Mouse (Mus musculus) MEL (cell line): ENCODE measurements at regions not wholly inside any gene's neighbourhood (a gene's known extent, or its start where the extent isn't known, plus 50 kb on each side); places are given as distances from the start of the nearest gene placed in this dataset.

Experiments used
- DNase-seq: peaks from one replicate; pipeline ENCODE4 v3.0.0; 2011; ENCODE audit warnings: low read depth, low spot score
- H3K27ac ChIP-seq: 2 replicates; pipeline ENCODE4 v1.5.1; 2012; ENCODE audit warnings: low read depth, mild to moderate bottlenecking, control low read depth, low read length, moderate library complexity; ENCODE audit not compliant: control insufficient read depth
- H3K27me3 ChIP-seq, 2 experiments: fragments of 150-350 bp in 1 of 2; sonication (generic) in 1 of 2; 2 replicates each; pipeline ENCODE4 v1.6.1; 2012; ENCODE audit warnings: low read length in 2 of 2, mild to moderate bottlenecking in 2 of 2, improper control_type of control experiment in 1 of 2, moderate library complexity in 1 of 2; ENCODE audit not compliant: insufficient read depth in 2 of 2, control insufficient read depth in 1 of 2
- H3K36me3 ChIP-seq, 2 experiments: 2 replicates each; pipeline ENCODE4 v1.6.1; 2012 to 2014; ENCODE audit warnings: low read length in 2 of 2, improper control_type of control experiment in 1 of 2, inconsistent platforms in 1 of 2, mild to moderate bottlenecking in 1 of 2; ENCODE audit not compliant: insufficient read depth in 2 of 2, control insufficient read depth in 1 of 2
- H3K4me1 ChIP-seq, 2 experiments: fragments of 150-350 bp in 1 of 2; sonication (generic) in 1 of 2; 2 replicates each; pipeline ENCODE4 v1.6.1; 2012; ENCODE audit warnings: low read length in 2 of 2, improper control_type of control experiment in 1 of 2, mild to moderate bottlenecking in 1 of 2; ENCODE audit not compliant: insufficient read depth in 2 of 2, control insufficient read depth in 1 of 2
- H3K4me3 ChIP-seq, 2 experiments: fragments of 150-350 bp in 1 of 2; sonication (generic) in 1 of 2; 2 replicates each; pipeline ENCODE4 v1.5.1; 2012; ENCODE audit warnings: low read depth in 2 of 2, low read length in 2 of 2, mild to moderate bottlenecking in 2 of 2, moderate library complexity in 2 of 2, control low read depth in 1 of 2, improper control_type of control experiment in 1 of 2; ENCODE audit not compliant: control insufficient read depth in 1 of 2, insufficient read depth in 1 of 2
- H3K79me2 ChIP-seq: 2 replicates; pipeline ENCODE4 v1.6.1; 2012; ENCODE audit warnings: mild to moderate bottlenecking, low read length, moderate library complexity; ENCODE audit not compliant: control insufficient read depth, poor library complexity, insufficient read depth
- H3K9ac ChIP-seq: 2 replicates; pipeline ENCODE4 v1.6.1; 2012; ENCODE audit warnings: low read depth, mild to moderate bottlenecking, control low read depth, low read length, moderate library complexity; ENCODE audit not compliant: control insufficient read depth, poor library complexity, severe bottlenecking
- H3K9me3 ChIP-seq: fragments of 150-350 bp; sonication (generic); replicated peaks from 2 replicates; pipeline ENCODE4 v1.6.1; 2012; ENCODE audit warnings: mild to moderate bottlenecking, low read length, improper control_type of control experiment, moderate library complexity; ENCODE audit not compliant: insufficient read depth
- BHLHE40 ChIP-seq: IDR thresholded peaks from 2 replicates; pipeline ENCODE4 v1.6.1; 2012; ENCODE audit warnings: low read depth, mild to moderate bottlenecking, inconsistent platforms, low read length, improper control_type of control experiment, borderline replicate concordance
- CHD1 ChIP-seq: IDR thresholded peaks from 2 replicates; pipeline ENCODE4 v1.6.1; 2012; ENCODE audit warnings: low read depth, mild to moderate bottlenecking, inconsistent platforms, low read length, improper control_type of control experiment
- CHD2 ChIP-seq: IDR thresholded peaks from 2 replicates; pipeline ENCODE4 v1.6.1; 2011; ENCODE audit warnings: low read length, improper control_type of control experiment
- GABPA ChIP-seq: IDR thresholded peaks from 2 replicates; pipeline ENCODE4 v1.6.1; 2012; ENCODE audit warnings: low read depth, mild to moderate bottlenecking, inconsistent platforms, low read length, improper control_type of control experiment, moderate library complexity
- HCFC1 ChIP-seq: IDR thresholded peaks from 2 replicates; pipeline ENCODE4 v1.6.1; 2012; ENCODE audit warnings: low read depth, mild to moderate bottlenecking, inconsistent platforms, low read length, improper control_type of control experiment, moderate library complexity
- JUND ChIP-seq: IDR thresholded peaks from 2 replicates; pipeline ENCODE4 v1.6.1; 2011; ENCODE audit warnings: low read depth, mild to moderate bottlenecking, improper control_type of control experiment, low read length
- MAX ChIP-seq: IDR thresholded peaks from 2 replicates; pipeline ENCODE4 v1.6.1; 2011; ENCODE audit warnings: low read length, improper control_type of control experiment
- MXI1 ChIP-seq: IDR thresholded peaks from 2 replicates; pipeline ENCODE4 v1.6.1; 2011; ENCODE audit warnings: mild to moderate bottlenecking, low read depth, low read length, improper control_type of control experiment
- NELFE ChIP-seq: IDR thresholded peaks from 2 replicates; pipeline ENCODE4 v1.6.1; 2011; ENCODE audit warnings: low read depth, low read length, improper control_type of control experiment
- NRF1 ChIP-seq: IDR thresholded peaks from 2 replicates; pipeline ENCODE4 v1.6.1; 2014; ENCODE audit warnings: low read depth, mild to moderate bottlenecking, inconsistent platforms, low read length, improper control_type of control experiment, moderate library complexity; ENCODE audit not compliant: poor library complexity, insufficient read depth, severe bottlenecking
- POLR2AphosphoS5 ChIP-seq: IDR thresholded peaks from 2 replicates; pipeline ENCODE4 v1.6.1; 2012; ENCODE audit warnings: low read depth, borderline replicate concordance, mild to moderate bottlenecking, inconsistent platforms, low read length, moderate library complexity, mixed read lengths
- TAL1 ChIP-seq: IDR thresholded peaks from 2 replicates; pipeline ENCODE4 v1.6.1; 2012; ENCODE audit warnings: mild to moderate bottlenecking, inconsistent platforms, low read length, moderate library complexity, mixed read lengths
- TBP ChIP-seq: IDR thresholded peaks from 2 replicates; pipeline ENCODE4 v1.8.0; 2011; ENCODE audit warnings: low read depth, low read length, improper control_type of control experiment
- TCF12 ChIP-seq: IDR thresholded peaks from 2 replicates; pipeline ENCODE4 v1.6.1; 2014; ENCODE audit warnings: low read depth, mild to moderate bottlenecking, inconsistent platforms, low read length, improper control_type of control experiment, moderate library complexity
- UBTF ChIP-seq: IDR thresholded peaks from 2 replicates; pipeline ENCODE4 v1.6.1; 2012; ENCODE audit warnings: low read depth, mild to moderate bottlenecking, inconsistent platforms, low read length, improper control_type of control experiment, moderate library complexity, borderline replicate concordance; ENCODE audit not compliant: insufficient read depth
- USF2 ChIP-seq, 2 experiments: IDR thresholded peaks; 2 replicates each; pipeline ENCODE4 v1.6.1; 2011 to 2012; ENCODE audit warnings: improper control_type of control experiment in 2 of 2, low read length in 2 of 2, borderline replicate concordance in 1 of 2, inconsistent platforms in 1 of 2, low read depth in 1 of 2, mild to moderate bottlenecking in 1 of 2; ENCODE audit not compliant: insufficient read depth in 1 of 2
- ZMIZ1 ChIP-seq: IDR thresholded peaks from 2 replicates; pipeline ENCODE4 v1.6.1; 2012; ENCODE audit warnings: low read depth, mild to moderate bottlenecking, inconsistent platforms, low read length, improper control_type of control experiment, moderate library complexity
- ZNF384 ChIP-seq: IDR thresholded peaks from 2 replicates; pipeline ENCODE4 v1.6.1; 2012; ENCODE audit warnings: low read depth, mild to moderate bottlenecking, inconsistent platforms, low read length, improper control_type of control experiment

DNA sequence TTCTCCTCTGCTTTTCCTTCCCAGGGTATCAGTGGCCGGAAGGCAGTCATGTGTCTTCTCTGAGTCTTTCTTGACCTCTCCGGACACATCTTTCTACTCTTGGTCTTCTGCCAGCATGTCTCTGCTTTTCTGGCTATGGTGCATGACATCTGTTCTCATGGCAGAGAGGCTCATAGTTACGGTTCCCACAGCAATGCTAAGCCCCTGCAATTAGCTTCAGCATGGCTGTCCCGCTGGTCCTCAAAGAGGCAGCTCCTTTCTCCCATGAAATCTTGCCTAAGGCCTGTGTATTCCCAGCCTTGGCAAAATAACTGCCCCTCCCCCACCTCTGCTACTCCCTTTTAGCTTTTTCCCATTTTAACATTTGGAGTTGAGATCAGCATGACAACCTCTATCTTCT lies 129.4 kb upstream of the Avpr1a start:
- DNase-seq: no peak
- Histone ChIP-seq H3K9me3 (no peaks in the 10 kb centered on the region), H3K4me3 (no peak overlapping the region), H3K27me3 (no peaks in the 10 kb centered on the region), H3K79me2 (no peaks in the 10 kb centered on the region), H3K9ac (no peak overlapping the region), H3K4me1 (no peaks in the 10 kb centered on the region), H3K27ac (no peak overlapping the region), H3K36me3 (no peaks in the 10 kb centered on the region)
- TF ChIP-seq ZMIZ1: no peak
- TF ChIP-seq MAX: no peak
- no peak for TF ChIP-seq UBTF
- no peak for TF ChIP-seq BHLHE40
- no peak for TF ChIP-seq ZNF384
- TF ChIP-seq USF2 (IDR thresholded peaks at IDR 0.05; ENCODE audit: borderline replicate concordance in 1 of 2, insufficient read depth in 1 of 2, low read depth in 1 of 2, low read length in 2 of 2): no peak
- no peak for TF ChIP-seq CHD1
- TF ChIP-seq NRF1: no peak
- no peak for TF ChIP-seq POLR2AphosphoS5

DNA sequence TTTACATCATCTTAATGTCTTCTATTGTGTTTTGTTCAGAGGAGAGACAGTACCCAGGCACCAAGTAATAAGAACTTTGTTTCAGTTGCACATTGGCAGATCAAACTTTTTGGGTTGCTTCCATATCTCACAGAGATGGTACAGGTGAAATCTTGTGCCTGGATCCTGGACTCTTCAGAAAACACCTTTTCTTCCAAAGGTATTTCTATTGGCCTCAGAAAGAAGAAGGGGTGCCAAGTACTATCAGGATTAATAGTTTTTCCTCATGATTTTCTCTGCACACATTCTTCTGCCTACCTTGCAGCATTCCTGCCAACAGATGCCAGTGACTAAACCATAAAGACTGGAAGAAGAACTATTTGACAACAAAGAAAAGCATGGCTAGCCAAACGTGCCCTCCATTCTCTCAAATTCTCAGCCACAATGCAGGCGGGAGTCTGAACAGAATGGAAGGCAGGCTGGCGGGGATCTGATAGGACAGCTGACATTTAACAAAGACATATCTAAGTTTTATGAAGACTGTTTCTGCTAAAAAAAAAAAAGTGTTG lies 137.6 kb upstream of the Avpr1a start:
- Histone ChIP-seq H3K4me1 (no peaks in the 10 kb centered on the region), H3K27ac (no peak overlapping the region), H3K79me2 (no peaks in the 10 kb centered on the region), H3K9me3 (0 out of 2 replicates have a peak, but pooled peaks cover 1% of the 10 kb centered on the region), H3K36me3 (no peaks in the 10 kb centered on the region), H3K4me3 (no peak overlapping the region)
- no peak for TF ChIP-seq ZNF384
- no peak for TF ChIP-seq TBP
- TF ChIP-seq JUND: no peak
- no peak for TF ChIP-seq MXI1
- TF ChIP-seq GABPA: no peak
- no peak for TF ChIP-seq CHD2
- no peak for TF ChIP-seq TAL1
- TF ChIP-seq HCFC1: no peak
- TF ChIP-seq TCF12: no peak
- no peak for TF ChIP-seq UBTF
- no peak for TF ChIP-seq NELFE
- TF ChIP-seq, all 39 proteins: peak for 0
- no peaks in the 10 kb centered on the region for H3K27me3 ChIP-seq
- DNase-seq: no peak
- H3K9ac ChIP-seq: no peak overlapping the region
